Mouse (Mus musculus): ENCODE results near the gene Sik3. TPM values are rescaled to one million over a fixed set of nuclear protein-coding genes. Genes with fewer than 3 reads are reported as not detected.

Sik3 gene
- total RNA-seq (2017), result 34.0 and 34.7 TPM in 2 replicates

DNA sequence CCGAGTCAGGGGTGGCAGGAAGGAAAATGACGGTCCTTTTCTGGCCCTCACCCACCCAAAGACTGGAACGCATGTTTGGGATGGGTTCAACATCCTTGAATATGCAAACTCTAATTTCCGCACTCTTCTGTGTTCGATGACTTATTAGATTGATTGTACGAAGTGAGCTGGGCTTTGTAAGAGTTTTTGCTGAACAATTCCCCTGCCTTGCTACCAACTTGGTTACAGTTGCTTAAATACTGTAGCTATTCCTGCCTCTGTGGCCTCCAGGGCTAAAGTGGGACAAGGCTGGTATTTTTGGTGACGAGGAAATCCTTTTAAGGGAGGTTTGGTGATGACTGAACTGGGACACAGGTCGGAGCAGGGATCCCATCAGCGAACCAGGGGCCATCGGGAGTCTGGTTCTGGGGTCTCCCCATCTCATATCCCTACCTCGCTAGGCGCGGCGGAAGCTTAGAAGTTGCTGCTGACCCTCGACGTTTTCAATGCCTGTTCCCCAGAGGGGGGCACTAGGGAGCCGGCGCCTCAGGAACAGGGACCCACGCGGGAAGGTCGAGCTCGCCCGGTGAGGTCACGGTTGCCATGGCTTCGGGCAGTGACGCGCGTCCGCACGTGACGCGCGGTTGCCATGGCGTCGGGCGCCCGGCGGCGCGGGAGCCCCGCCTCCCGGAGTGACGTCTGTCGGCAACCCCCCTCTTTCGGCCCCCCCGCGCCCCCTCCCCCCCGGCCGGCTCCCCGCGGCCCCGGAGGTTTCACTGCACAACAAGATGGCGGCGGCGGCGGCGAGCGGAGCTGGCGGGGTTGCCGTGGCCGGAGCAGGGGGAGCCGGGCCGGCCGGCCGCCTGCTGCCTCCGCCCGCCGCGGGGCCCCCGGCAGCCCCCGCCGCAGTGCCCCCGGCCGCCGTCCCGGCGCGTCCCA is at the start of gene Sik3, which contains the start of gene Pafah1b2:
Gene Sik3 (plus strand): TSS at position 730 of the 918 bp plus-strand sequence.
Gene Pafah1b2 (minus strand): TSS at position 600 of the 918 bp plus-strand sequence.
- ATAC-seq (ENCODE audit: extremely low read depth, insufficient number of reproducible peaks, low FRiP score, poor library complexity, severe bottlenecking), result peak; percentile 69

DNA sequence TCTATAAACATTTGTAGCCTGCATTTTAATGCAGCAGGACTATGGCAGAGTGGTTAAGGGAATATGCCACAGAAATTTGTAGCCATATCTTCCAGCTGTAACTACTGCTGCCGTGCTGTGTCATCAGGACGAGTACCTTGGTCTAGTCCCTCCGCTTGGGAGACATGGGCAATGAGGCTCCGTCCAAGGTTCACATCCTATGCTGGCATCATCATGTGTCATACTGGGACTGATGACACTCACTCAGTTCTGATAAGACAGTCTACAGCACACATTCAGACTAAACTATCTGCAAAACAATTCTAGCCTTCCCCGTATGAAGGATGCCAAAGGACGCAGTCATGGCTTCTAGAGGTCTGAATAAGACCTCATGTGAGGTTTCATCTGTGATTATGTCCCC is 49.0 kb upstream of the Sik3 start:
- ATAC-seq (ENCODE audit: extremely low read depth, insufficient number of reproducible peaks, low FRiP score, poor library complexity, severe bottlenecking), result no peak

DNA sequence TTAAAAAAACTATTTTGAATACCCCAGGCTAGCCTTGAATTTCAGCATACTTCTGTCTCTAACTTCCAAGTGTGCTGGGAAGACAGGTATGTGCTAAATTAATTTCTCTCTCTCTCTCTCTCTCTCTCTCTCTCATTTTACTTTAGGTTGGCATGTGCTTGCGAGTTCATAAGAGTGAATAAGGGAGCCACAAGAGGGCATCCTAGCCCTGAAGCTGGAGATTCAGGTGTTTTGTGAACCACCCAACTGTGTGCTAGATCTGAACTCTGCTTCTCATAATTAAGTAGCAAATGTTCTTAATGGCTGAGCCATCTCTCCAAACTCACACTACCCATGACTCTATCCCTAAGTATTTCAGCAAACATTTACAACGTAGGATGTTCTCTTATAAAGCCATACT is 35.7 kb upstream of the Sik3 start:
- no peak for ATAC-seq (ENCODE audit: extremely low read depth, insufficient number of reproducible peaks, low FRiP score, poor library complexity, severe bottlenecking)

DNA sequence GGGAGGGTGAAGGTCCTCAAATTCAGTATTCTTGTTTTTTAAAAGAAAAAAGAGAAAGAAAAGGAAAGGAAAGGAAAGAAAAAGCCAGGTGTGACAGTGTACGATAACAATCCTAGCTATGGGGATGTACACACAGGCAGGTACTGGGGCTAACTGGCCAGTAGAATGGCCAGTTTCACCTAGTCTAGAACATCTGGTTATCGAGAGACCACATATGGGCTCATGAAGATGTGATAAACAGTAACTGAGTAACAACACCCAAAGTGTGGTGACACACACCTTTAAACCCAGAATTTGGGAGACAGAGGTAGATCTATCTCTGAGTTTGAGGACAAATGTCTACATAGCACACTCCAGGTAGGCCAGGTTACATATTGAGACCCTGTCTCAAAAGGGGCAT is 32.8 kb upstream of the Sik3 start:
- no peak for ATAC-seq (ENCODE audit: extremely low read depth, insufficient number of reproducible peaks, low FRiP score, poor library complexity, severe bottlenecking)

DNA sequence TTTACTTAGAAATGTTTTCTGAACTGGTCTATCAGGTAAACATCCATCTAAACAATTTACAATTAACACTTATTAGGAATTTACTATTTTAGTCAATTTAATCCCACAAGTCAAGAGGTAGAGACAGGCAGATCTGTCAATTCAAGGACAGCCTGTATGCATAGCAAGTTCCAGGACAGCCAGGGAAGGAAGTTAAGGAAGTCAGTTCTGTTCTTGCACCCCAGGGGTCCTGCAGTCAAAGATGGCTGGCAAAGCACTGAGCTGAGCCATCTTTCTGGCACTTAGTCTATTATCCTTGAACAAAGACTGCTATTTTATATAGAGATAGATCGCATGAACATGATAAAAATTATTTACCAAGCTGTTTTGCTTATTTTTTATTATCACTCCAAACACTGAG is 32.0 kb upstream of the Sik3 start:
- ATAC-seq (ENCODE audit: extremely low read depth, insufficient number of reproducible peaks, low FRiP score, poor library complexity, severe bottlenecking), result no peak

DNA sequence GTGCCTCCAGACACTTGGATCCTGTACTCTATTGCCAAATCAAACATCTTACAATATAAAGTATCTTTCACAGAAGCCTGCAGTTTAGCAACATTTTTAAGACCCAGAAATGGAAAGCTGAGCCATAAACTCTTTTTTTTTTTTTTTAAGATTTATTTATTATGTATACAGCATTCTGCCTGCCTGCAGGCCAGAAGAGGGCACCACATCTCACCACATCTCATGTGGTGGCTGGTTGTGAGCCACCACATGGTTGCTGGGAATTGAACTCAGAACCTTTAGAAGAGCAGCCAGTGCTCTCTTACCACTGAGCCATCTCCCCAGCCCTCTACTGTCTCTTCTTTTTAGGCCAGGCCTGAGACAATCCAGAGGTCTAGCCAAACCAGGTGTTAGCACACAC is 31.3 kb upstream of the Sik3 start:
- no peak for ATAC-seq (ENCODE audit: extremely low read depth, insufficient number of reproducible peaks, low FRiP score, poor library complexity, severe bottlenecking)

DNA sequence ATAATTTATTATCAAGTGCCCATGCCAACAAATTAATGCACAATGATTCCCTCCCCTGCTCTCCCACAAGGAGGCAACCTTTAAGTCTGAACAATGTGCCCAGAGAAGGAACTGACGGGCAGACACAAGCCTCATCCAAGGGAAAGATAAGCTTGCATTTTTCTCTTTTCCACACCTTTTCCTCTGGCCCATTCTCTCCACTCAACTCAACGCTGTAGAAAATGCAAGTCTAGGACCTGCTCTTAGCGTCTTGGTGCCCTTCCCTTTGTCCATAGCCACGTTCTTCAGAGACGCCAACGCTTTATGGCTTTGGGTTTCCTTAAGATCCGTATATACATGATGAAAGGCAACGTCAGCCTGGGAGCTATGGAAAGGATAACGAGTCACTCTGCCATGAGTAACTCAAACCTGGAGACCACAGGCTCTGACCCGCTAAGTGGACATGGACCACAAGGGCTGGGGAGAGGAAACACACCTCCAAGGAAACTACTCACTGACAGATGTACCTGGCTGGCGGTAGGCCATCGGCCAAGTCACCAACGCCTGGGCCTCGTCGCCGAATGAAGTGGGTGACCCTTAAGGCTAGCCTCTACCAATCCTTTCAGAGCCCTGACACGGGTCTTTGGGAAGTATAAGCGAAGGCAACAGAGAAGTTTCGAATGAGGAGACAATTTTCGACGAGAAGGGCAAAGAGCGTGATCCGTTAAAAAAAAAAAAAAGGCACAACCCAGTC is 28.8 kb upstream of the Sik3 start:
- ATAC-seq (ENCODE audit: extremely low read depth, insufficient number of reproducible peaks, low FRiP score, poor library complexity, severe bottlenecking), result no peak

DNA sequence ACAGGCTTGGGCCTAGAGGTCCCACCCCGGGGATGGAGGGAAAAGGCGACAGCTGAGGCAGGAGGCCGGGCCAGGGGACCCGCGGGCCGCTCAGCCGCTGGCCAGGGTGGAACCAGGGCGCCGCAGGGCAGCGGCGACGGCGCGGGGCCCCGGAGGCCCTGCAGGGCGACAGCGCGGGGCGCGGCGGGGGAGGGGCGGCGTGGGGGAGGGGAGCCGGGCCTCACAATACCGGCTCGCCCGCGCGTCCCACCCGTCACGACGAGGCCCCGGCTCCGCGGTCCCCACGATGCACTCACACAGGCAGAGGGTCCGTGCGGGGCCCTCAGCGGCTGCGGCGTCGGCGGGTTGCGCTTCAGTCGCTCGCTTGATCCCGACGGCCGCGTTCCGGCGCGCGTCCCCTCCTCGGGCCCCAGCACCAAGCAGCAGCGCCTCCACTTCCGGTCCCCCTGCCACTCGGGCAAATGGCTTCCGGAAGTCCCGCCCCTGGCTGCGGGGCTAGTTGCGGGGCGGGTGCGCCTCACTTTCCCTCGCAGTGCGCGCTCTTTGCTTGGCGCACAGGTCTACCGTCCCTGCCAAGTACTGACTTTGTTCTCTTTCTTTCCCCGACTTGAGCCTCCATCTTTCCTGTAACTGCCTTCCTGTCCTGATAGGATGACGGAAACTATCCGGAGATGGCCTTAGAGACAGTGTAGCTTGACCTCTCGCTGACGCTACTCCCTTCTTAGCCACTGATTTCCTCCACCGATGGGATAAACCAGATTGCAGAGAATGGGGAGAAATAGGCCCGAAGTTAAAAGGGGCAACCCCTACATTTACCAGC is 28.0 kb upstream of the Sik3 start:
- ATAC-seq (ENCODE audit: extremely low read depth, insufficient number of reproducible peaks, low FRiP score, poor library complexity, severe bottlenecking), result peak; percentile 87

DNA sequence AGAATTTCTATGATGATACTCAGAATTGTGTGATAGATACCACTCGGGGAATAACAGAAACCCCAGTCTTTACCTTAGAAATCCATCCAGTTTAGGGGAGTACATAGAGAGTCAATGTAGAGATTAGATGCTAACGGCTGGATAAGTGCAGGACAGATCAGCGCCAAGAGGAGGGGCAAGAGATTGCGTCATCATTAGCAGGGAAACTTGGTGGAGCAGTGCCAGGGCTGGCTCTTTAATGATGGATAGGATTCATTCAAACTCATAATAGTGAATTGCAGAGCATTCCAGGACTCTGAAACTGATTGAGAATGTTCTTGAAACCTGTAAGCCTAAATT is 27.4 kb upstream of the Sik3 start:
- ATAC-seq (ENCODE audit: extremely low read depth, insufficient number of reproducible peaks, low FRiP score, poor library complexity, severe bottlenecking), result no peak

DNA sequence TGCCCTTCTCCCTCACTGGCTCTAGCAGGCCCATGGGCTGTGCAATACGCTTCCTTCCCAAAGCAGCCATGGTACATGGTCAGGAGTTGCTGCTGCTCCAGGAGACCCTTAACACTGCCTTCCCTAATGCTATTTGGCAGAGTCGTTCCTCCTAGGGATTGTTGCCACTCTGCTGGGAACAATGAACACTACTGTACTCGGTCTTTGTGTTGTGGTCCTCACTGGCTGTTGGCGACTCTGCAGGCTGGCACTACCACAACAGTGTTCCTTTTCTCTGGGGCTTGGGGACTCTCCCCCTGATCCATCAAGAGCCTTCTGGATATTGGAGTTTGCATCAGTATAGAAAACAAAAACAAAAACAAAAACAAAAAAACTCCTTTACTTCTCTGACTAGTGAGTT is 13.6 kb upstream of the Sik3 start:
- no peak for ATAC-seq (ENCODE audit: extremely low read depth, insufficient number of reproducible peaks, low FRiP score, poor library complexity, severe bottlenecking)

DNA sequence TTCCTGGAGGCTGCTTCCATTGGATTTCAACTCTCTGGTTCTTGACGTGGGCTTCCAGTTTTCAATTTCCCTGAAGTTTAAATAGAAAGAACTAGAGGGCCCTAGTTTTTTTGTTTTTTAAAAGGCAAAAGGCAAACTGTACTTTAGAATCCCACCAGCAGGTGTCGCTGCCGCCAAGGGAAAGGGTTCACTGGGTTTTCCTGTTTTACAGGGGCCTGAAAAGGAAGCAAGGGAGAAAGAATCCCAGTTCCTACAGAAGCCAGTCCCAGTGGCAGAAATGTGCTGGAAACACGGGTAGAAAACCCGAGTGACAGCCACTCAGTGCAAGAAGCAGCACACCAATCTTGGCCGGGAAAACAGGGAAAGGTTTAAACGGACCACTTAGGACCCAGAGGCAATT is 8.9 kb upstream of the Sik3 start:
- 0 out of 2 replicates have a peak, but pooled peaks have one; percentile 39 for ATAC-seq (ENCODE audit: extremely low read depth, insufficient number of reproducible peaks, low FRiP score, poor library complexity, severe bottlenecking)

DNA sequence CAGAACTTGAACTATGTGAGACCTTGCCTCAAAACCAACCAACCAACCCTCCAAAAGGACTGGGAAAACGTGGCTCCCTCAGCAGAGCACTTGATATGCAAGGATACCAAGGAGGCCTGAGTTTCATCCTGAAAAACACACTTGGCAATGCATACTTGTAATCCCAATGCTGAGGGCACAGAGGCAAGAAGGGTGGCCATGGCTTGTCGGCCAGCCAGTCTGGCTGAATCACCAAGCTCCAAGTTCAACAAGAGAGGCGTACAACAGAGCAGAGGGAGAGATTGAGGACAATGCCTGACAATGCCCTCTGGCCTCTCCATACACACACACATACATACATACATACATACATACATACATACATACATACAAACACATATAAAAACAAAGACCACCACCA is 8.1 kb upstream of the Sik3 start:
- no peak for ATAC-seq (ENCODE audit: extremely low read depth, insufficient number of reproducible peaks, low FRiP score, poor library complexity, severe bottlenecking)

DNA sequence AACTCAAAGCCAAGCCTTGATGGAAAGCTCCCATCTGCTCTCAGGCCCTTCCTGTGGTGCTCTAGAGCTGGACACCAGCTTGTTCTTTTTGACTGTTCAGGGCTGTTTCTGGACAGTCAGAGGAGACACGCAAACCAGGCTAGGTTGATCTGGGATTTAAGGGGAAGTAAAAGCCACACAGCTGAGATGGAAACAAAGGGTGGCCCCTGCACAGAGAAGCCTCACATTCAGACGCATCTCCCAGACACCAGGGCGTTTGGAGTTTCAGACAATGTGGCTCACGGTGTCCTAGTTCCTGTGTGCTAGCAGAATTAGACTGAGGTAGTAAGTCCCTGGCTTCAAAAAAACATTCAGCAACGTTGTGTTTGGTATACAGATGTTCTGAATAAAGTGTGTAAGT is 6.4 kb upstream of the Sik3 start:
- ATAC-seq (ENCODE audit: extremely low read depth, insufficient number of reproducible peaks, low FRiP score, poor library complexity, severe bottlenecking), result no peak

DNA sequence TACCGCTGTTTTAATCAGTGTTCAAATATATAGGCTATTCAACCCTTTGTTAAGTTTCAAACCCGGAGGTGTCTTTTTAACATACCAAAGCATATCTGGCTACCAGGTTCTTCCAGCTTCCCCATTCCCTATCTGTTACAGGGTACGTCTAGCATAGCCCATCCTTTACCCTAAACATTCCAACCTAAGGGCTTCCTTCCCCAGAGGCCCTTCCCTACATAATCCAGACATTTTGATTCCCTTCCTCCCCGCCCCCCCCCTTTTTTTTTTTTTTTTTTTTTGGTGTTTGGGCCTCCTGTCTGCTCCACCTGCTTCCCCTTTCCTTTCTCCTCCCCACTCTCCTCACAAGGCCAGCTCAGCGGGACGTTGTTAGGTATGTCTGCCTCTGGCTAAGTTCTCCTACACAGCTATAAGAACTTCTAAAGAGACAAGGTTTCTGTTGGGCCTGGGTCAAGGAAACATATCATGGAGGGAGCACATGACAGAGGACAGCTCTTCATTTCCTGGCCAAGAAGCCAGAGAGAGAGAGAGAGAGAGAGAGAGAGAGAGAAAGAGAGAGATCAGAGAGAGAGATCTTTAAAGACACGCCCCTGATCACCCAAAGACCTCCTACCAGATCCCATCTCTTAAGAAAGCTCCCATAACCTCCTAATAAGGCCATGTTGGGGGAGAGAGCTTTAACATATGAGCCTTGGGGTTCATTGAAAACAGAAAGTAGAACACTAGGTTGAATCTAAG is 3.5 kb upstream of the Sik3 start:
- no peak for ATAC-seq (ENCODE audit: extremely low read depth, insufficient number of reproducible peaks, low FRiP score, poor library complexity, severe bottlenecking)

DNA sequence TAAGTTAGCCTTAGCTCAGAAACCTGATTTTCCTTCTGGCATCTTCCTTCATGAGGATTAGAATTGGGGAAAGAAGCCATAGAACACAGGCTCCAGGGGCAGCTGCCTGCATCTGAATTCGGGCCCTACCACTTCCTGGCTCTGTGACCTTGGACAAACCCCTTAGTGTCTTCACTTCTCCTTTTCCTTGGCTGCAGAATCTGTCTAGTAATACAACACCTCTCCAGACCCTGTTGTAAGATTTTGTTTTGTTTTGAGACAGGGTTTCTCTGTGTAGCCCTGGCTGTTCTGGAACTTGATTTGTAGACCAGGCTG is 3.0 kb upstream of the Sik3 start:
- ATAC-seq (ENCODE audit: extremely low read depth, insufficient number of reproducible peaks, low FRiP score, poor library complexity, severe bottlenecking), result peak; percentile 59

DNA sequence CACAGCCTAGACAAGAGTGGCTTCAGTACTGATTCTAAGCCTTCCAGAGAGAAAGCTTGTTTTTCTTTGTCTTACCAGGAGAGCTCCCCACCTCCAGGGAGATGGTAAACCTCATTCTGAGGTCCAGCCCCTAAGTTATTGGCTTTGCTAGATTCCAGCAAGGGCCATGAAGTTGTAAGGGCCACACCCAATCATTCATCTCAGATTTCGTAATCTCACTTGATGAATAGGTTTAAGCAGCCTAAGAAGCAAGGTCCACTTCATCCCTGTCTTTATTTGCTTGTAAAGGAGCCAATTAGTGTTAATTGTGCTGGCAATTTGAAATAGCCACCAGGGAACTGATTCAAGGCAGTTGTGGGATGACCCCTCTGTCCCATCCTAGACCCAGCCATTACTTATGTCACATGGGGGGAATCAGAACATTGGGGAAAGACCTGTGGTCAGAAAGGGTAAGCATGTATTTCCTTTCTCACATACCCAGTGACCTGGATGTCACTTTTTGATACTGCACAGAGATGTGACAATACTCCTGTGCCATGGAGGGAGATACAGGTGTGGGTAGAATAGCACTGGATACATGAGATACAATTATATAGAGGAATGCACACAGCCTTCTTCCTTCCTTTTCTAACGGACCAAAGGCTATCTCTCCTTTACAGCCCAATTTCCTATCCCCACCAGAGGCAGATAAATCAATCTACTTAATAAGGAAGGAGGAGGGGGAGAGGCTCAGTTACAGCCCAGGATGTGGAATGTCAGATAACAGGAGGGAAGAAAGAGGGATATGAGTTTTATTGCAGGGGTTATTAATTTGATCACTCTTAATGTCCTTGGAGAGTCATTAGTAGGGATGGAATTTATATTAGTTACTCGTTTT is 1.3 kb upstream of the Sik3 start:
- no peak for ATAC-seq (ENCODE audit: extremely low read depth, insufficient number of reproducible peaks, low FRiP score, poor library complexity, severe bottlenecking)

DNA sequence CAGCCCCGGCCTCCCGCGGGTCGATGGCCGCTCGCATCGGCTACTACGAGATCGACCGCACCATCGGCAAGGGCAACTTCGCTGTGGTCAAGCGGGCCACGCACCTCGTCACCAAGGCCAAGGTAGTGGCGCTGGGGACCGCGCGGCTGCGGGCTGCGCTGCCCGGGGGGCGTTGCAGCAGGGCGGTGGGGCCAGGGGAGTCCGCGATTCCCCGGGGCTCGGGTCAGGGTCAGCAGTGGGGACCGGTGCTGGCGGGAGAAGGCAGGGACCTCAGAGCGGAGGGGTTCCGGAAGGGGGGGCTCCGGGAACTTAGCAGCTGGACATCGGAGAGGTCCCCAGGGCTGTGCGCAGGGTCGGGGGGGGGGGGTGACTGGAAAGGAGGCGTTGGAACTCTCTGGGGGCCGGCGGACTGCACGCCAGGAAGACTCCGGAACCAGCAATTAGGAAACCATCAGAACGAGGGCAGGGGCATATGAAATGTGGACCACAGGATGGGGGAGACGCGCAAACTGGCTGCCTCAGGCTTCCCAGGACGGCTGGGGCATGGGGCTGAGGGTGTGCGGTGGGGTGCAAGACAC is 478 bp downstream of the Sik3 start:
- ATAC-seq (ENCODE audit: extremely low read depth, insufficient number of reproducible peaks, low FRiP score, poor library complexity, severe bottlenecking), result no peak

DNA sequence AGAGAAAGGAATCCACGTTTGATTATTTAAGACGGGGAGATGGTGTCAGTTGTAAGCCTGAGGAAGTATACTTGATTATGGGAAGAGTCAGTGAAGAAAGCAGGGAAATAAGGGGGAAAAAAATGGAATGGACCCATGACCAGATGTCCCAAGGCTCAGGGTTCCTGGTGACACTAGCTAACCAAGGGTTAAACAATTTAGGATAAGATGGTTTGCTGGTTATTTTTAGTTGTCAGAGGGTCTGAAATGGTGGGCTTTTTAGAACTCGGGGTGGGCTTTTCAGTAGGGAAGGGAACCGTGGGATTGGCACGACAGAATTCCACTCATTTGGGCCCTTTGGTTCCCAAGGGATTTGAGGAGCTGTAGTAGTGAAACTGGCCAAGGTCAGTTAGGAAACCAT is 996 bp downstream of the Sik3 start:
- no peak for ATAC-seq (ENCODE audit: extremely low read depth, insufficient number of reproducible peaks, low FRiP score, poor library complexity, severe bottlenecking)

All from neutrophil, adult 5-6 weeks (primary cell).